Mouse (Mus musculus) heart, embryonic 16.5 days (tissue): ENCODE results near the gene Pou2f1. TPM values are rescaled to one million over a fixed set of nuclear protein-coding genes. Genes with fewer than 3 reads are reported as not detected.
"Not testable (repeated sequence)": the region's sequence is repeated elsewhere in the genome, so short reads cannot be mapped to it uniquely, and the experiment has no call there.

ENCODE experiments used
- ATAC-seq: fragments of 200-750 bp; cut with Nextera tagmentation; replicated peaks from 2 replicates; pipeline ENCODE4 v1.8.0; 2017; ENCODE audit warnings: moderate number of reproducible peaks; ENCODE audit not compliant: insufficient read depth, low FRiP score; ENCODE audit errors: extremely low read depth
- H3K27ac ChIP-seq: fragments of 300-500 bp; sonication (generic); 2 replicates; pipeline ENCODE4 v1.5.1; 2014; ENCODE audit warnings: mild to moderate bottlenecking, low read length, control low read depth, moderate library complexity
- H3K27me3 ChIP-seq: fragments of 300-500 bp; sonication (generic); 2 replicates; pipeline ENCODE4 v1.6.1; 2014; ENCODE audit warnings: low read length, mixed read lengths; ENCODE audit not compliant: control insufficient read depth, insufficient read depth
- H3K36me3 ChIP-seq: fragments of 300-500 bp; sonication (generic); 2 replicates; pipeline ENCODE4 v1.6.1; 2014; ENCODE audit not compliant: control insufficient read depth, insufficient read depth
- H3K4me1 ChIP-seq: fragments of 300-500 bp; sonication (generic); 2 replicates; pipeline ENCODE4 v1.6.1; 2014; ENCODE audit warnings: low read length, mixed read lengths; ENCODE audit not compliant: control insufficient read depth, insufficient read depth
- H3K4me2 ChIP-seq: fragments of 300-500 bp; sonication (generic); 2 replicates; pipeline ENCODE4 v1.6.1; 2014; ENCODE audit warnings: low read depth, mild to moderate bottlenecking, control low read depth, low read length
- H3K4me3 ChIP-seq: fragments of 300-500 bp; sonication (generic); 2 replicates; pipeline ENCODE4 v1.5.1; 2014; ENCODE audit warnings: mild to moderate bottlenecking, control low read depth, low read length
- H3K9ac ChIP-seq: fragments of 300-500 bp; sonication (generic); 2 replicates; pipeline ENCODE4 v1.6.1; 2014; ENCODE audit warnings: low read length, control low read depth
- H3K9me3 ChIP-seq: fragments of 300-500 bp; sonication (generic); replicated peaks from 2 replicates; pipeline ENCODE4 v1.6.1; 2016; ENCODE audit warnings: low read length; ENCODE audit not compliant: control insufficient read depth
- WGBS: fragments of 180-500 bp; shearing (Covaris S2); extraction: QIAGEN DNeasy Blood & Tissue Kit; methylation state at CpG from one replicate; pipeline ENCODE4 v1.1.7; 2014; 5-methylcytosine and 5-hydroxymethylcytosine counted together
- polyA plus RNA-seq: library from polyadenylated mRNA; unstranded; fragments of >200 nt; fragmentation: Nextera tagmentation; extraction: Ambion mirVana; gene quantifications from 2 replicates; pipeline ENCODE4 v1.2.1, GENCODE M21; 2015

Pou2f1 gene
- polyA plus RNA-seq, 1 experiment from 2014 or later, result 8.5 TPM

DNA sequence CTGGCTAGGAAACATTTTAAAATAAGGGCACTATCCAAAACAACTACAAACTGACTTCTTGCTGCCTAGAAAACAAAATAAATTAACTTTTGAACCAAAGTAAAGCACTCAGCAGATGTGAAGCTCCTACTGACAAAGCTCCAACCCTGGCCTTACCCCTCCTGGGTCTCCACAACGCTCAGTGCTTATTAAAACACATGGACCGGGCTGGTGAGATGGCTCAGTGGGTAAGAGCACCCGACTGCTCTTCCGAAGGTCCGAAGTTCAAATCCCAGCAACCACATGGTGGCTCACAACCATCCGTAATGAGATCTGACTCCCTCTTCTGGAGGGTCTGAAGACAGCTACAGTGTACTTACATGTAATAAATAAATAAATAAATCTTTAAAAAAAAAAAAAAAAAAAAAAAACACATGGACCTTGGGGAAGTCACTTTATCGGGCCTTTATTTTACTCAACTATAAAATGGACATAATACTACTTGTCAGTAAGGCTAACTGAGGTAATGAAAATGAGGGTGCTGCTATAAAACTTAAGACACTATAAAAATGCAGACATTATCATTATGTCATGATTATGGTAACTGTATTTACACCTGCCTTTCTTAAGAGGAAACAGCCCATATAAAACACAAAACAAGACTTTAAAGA lies 7.3 kb downstream of the Pou2f1 start:
- H3K9ac ChIP-seq, H3K27ac ChIP-seq, H3K4me3 ChIP-seq, H3K27me3 ChIP-seq, H3K36me3 ChIP-seq, ATAC-seq, H3K9me3 ChIP-seq, H3K4me2 ChIP-seq: not testable (repeated sequence)
- 94% methylated on average over 6 of the region's 7 CpGs for WGBS
- H3K4me1 ChIP-seq, result peaks cover 42% of the 10 kb centered on the region

DNA sequence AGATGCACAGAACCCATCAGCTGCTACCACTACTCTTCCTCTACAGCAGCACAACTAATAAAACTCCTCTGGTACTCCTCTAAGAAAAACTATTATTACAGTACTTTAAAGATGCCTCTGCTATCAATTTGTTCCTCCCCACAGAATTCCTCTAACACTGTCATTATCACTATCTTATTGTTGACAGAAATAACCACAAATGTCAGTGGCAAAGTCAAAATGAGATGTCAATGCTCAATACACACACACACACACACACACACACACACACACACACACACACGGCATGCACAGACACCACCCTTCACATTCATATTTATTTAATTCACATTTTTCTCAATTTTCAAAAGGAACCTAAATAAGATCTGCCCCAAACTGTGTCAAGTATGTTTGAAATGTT lies 8.2 kb downstream of the Pou2f1 start:
- Histone ChIP-seq H3K4me1 (peaks cover 39% of the 10 kb centered on the region), H3K9me3 (no peaks in the 10 kb centered on the region), H3K4me3 (no peak overlapping the region), H3K9ac (no peak overlapping the region), H3K27me3 (no peaks in the 10 kb centered on the region), H3K27ac (peak overlapping the region; percentile 23), H3K36me3 (no peaks in the 10 kb centered on the region), H3K4me2 (no peak overlapping the region)
- ATAC-seq, result no peak
- WGBS, result 28% methylated on average over 1 of the region's 1 CpGs

DNA sequence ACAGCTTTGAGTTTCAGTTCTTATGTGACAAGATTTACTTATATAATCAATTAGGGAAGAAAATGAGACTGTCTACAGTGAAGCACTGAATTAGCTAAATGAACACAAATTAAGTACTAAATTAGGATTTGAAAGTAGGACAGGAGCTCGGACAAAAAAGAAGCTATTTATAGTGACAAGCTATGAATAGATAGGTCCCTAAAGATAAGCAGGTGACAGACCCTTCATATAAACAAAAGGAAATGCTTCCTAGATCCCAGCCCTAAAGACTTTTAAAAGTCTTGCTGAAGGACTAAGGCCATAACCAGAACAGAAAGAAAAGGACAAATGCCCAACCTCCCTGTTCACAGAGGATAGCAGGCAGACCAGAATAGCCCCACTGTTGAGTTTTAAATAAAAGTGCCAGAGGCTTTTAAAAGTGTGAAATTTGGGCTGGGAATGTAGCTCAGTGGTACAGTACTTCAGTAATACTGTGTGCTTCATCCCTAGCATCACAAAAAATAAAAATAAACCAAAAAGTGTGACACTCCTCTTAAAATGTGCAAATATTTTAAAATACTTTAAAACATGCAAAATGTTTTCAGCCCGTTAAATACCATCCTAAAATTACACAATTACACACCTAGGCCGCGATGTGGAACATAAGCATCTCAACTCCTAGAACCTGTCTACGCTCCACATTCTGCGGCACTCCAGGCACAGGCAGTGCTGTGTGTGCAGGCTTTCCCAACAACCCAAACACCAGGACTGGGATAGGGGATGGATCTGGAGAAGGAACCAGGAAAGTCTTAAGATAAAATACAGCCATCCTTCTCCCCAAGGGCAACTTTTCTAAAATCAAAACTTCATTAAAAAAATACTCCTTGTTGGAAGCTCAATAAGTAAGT lies 9.0 kb downstream of the Pou2f1 start:
- Histone ChIP-seq H3K4me2 (peak overlapping the region; percentile 40), H3K9ac (no peak overlapping the region), H3K27me3 (no peaks in the 10 kb centered on the region), H3K4me3 (no peak overlapping the region), H3K27ac (peak overlapping the region; percentile 62), H3K4me1 (peaks cover 34% of the 10 kb centered on the region), H3K9me3 (no peaks in the 10 kb centered on the region), H3K36me3 (no peaks in the 10 kb centered on the region)
- 60% methylated on average over 6 of the region's 6 CpGs for WGBS
- peak; percentile 52; the same call in 1 of the 2 replicates for ATAC-seq

DNA sequence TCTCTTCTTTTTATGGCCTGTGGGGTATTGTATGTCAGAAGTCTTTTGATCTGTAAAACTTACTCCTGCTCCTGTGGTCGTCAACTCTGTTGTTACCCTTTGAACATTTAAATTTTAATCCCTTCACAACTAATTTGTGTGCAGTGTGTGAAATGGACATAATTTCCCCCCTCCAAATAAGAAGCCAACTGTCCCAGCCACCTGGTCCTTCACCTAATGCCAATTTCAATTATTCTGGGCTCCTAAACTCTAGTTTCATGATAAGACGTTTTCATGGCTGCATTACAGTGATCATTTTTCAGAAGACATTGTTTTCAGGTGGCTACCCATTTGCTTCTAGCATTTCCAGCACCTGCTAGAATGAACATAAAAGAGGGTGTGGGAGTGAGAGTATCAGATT lies 13.9 kb downstream of the Pou2f1 start:
- H3K9ac ChIP-seq, result no peak overlapping the region
- no peaks in the 10 kb centered on the region for H3K9me3 ChIP-seq
- H3K4me3 ChIP-seq, result no peak overlapping the region
- WGBS, result 88% methylated on average over 2 of the region's 2 CpGs
- no peaks in the 10 kb centered on the region for H3K27me3 ChIP-seq
- H3K36me3 ChIP-seq, result no peaks in the 10 kb centered on the region
- H3K27ac ChIP-seq, result no peak overlapping the region
- ATAC-seq, result no peak
- peaks cover 22% of the 10 kb centered on the region for H3K4me1 ChIP-seq
- no peak overlapping the region for H3K4me2 ChIP-seq

DNA sequence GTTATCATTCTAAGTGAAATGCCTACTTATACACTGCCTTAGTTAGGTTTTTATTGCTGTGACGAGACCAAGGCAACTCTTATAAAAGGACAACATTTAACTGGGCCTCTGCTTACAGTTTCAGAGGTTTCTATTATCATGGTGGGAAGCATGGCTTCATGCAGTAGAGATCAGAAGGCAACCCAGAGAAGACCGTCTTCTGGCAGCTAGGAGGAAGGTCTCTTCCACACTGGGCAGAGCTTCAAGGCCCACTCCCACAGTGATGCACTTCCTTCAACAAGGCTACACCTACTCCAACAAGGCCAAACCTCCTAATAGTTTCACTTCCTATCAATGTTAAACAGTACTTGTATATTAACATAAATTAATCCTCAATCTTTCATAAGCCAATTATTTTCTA lies 14.4 kb downstream of the Pou2f1 start:
- no peak for ATAC-seq
- Histone ChIP-seq H3K4me1 (peaks cover 19% of the 10 kb centered on the region), H3K4me2 (no peak overlapping the region), H3K27ac (no peak overlapping the region), H3K9ac (no peak overlapping the region), H3K4me3 (no peak overlapping the region), H3K36me3 (no peaks in the 10 kb centered on the region), H3K9me3 (no peaks in the 10 kb centered on the region), H3K27me3 (no peaks in the 10 kb centered on the region)
- WGBS, result 88% methylated on average over 2 of the region's 2 CpGs

DNA sequence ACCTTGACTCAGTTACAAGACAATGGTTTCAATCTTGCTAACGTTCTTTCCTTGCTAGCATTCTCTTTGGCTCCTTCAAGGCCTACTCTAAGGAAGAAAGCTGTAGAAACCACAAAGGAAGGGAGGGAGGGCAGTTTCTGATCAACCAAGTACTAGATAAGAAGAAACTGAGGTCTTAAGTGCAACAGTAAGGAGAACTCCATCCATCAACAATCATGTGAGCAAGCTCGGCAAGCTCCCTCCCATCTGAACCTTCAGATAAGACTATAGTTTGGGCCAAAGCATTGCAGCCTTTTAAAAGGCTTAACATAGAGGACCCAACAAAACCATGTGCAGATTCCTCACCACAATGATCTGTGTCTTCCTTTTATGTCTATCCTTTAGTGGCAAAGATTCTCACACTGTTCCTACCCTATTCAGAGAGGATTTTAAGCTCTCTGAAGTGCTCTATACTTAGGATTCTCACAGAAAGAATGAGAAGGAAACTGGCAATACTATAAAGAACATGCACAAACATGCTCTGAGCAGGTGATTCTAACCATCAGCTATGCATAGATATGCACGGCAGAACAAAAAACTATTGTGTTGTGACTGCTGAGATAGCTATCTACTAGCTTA lies 16.6 kb downstream of the Pou2f1 start:
- 47% methylated on average over 3 of the region's 3 CpGs for WGBS
- Histone ChIP-seq H3K27ac (no peak overlapping the region), H3K36me3 (no peaks in the 10 kb centered on the region), H3K27me3 (no peaks in the 10 kb centered on the region), H3K9ac (no peak overlapping the region), H3K4me1 (peaks cover 14% of the 10 kb centered on the region), H3K4me2 (no peak overlapping the region), H3K4me3 (no peak overlapping the region), H3K9me3 (no peaks in the 10 kb centered on the region)
- no peak for ATAC-seq

DNA sequence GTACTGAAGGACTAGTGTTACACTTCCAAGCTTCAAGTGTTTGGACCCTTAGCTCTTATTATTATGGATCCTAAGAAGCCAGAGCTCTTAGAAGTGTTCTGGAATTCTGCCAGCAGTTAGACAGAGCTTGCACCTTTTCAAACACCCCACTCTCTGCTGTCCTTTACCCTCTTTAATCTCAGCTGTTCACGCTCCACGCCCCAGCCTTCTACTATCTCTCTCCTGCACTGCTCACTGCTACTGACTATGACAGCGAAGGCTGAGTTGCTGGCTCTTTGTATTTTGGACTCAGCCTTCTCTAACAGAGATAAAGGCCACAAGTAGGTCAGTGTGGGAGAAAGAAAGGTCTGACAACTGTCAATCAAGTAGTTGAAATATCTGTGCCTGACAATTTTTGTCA lies 17.3 kb downstream of the Pou2f1 start:
- Histone ChIP-seq H3K4me3 (no peak overlapping the region), H3K9ac (no peak overlapping the region), H3K36me3 (no peaks in the 10 kb centered on the region), H3K9me3 (no peaks in the 10 kb centered on the region), H3K27ac (peak overlapping the region; percentile 21; the same call in 1 of the 2 replicates), H3K4me1 (peaks cover 13% of the 10 kb centered on the region), H3K27me3 (no peaks in the 10 kb centered on the region), H3K4me2 (no peak overlapping the region)
- no peak; the same call in 1 of the 2 replicates for ATAC-seq
- 40% methylated on average over 3 of the region's 3 CpGs for WGBS

DNA sequence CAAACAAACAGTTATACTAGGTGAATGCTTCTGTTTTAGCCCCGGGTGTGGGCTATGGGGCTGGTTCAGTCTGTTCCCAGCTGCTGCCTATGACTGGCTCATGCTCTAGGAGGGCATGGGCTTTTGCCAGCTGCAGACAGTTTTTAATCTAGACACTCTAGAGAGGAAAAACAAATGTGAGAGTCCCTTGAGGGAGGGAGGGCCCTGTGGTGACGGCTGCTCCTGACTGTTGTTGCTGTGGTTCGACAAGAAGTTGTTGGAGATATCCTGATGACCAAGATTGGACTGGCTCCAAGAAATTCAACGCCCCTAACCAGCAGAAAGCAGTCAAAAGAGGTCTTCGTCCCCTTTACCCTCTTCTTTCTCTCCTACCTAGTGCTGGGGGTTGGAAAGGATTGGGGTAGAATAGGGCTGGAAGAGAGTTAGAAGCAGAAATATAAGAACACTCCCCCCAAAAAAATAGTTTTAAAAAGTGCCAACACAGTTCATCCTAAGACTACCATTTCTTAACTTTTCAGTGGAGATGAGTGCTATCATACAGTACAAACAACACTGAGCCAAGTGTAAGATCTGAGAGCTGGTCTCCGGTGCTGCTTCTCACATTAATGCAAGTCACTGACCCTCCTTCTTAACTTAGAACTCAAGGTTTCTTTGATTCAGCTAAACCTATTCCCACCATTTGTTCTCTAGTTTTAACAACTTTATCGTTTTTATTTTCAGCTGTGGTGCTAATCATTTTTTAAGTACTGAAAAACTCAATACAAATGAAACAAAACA lies 25.6 kb downstream of the Pou2f1 start:
- H3K4me2 ChIP-seq, result peak overlapping the region; percentile 41; the same call in 1 of the 2 replicates
- no peaks in the 10 kb centered on the region for H3K36me3 ChIP-seq
- ATAC-seq, result peak; percentile 81
- H3K9me3 ChIP-seq, result no peaks in the 10 kb centered on the region
- no peak overlapping the region for H3K4me3 ChIP-seq
- 23% methylated on average over 7 of the region's 7 CpGs for WGBS
- H3K27me3 ChIP-seq, result no peaks in the 10 kb centered on the region
- H3K4me1 ChIP-seq, result peaks cover 15% of the 10 kb centered on the region
- 0 out of 2 replicates have a peak overlapping the region, but pooled peaks have one; percentile 36 for H3K9ac ChIP-seq
- H3K27ac ChIP-seq, result peak overlapping the region; percentile 67
